Mouse (Mus musculus) cortical plate, adult 2 months (tissue): Measurements from ENCODE around the gene Tln1.

Experiments used
- CTCF ChIP-seq: fragments of 200-500 bp; IDR thresholded peaks from 2 replicates; pipeline ENCODE4 v1.5.1; 2011; ENCODE audit warnings: mild to moderate bottlenecking, control low read depth, low read length; ENCODE audit not compliant: insufficient read depth; ENCODE audit errors: extremely low read depth
- POLR2A ChIP-seq: fragments of 200-500 bp; IDR thresholded peaks from 2 replicates; pipeline ENCODE4 v1.6.1; 2011; ENCODE audit warnings: mild to moderate bottlenecking, low read length, control low read depth; ENCODE audit not compliant: insufficient read depth; ENCODE audit errors: extremely low read depth

DNA sequence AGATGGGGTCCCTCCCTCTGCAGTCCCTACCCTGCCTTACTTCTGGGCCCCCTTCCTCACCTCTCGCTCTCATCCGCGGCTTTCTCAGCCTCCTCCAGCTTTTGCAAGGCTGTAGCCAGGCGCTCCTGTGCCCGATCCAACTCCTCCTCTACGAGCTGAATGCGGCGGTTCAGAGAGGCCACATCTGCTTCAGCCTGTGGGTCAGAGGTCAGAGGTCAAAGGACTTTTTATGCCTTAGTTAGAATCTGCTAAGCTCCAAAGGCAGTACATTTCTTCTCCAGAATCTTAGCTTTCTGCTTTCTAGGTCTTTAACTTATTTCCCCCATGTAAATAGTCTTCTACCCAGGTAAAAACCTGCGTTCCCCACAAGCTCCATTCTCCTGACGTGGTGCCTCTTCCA lies 42.9 kb downstream of the Tln1 start:
- no peak for TF ChIP-seq POLR2A
- TF ChIP-seq CTCF, result no peak
